Mouse (Mus musculus): ENCODE measurements around the gene Slc16a2. TPM values are rescaled to one million over a fixed set of nuclear protein-coding genes. Genes with fewer than 3 reads are reported as not detected.

Gene Slc16a2
- polyA plus RNA-seq, 1 experiment, result 14.2 TPM

GRCm38 (mm10) chrX:103658985-103659384 lies 162.8 kb downstream of the Slc16a2 start:
- H3K27me3 ChIP-seq (ENCODE audit: control insufficient read depth, insufficient read depth, low read length, poor library complexity, severe bottlenecking), result no peaks in the 10 kb centered on the region; the same call in 1 of the 2 replicates
- no peaks in the 10 kb centered on the region for H3K36me3 ChIP-seq (ENCODE audit: control insufficient read depth, insufficient read depth, low read length, poor library complexity, severe bottlenecking)
- no peak overlapping the region for H3K4me3 ChIP-seq (ENCODE audit: low read depth, low read length)

DNA sequence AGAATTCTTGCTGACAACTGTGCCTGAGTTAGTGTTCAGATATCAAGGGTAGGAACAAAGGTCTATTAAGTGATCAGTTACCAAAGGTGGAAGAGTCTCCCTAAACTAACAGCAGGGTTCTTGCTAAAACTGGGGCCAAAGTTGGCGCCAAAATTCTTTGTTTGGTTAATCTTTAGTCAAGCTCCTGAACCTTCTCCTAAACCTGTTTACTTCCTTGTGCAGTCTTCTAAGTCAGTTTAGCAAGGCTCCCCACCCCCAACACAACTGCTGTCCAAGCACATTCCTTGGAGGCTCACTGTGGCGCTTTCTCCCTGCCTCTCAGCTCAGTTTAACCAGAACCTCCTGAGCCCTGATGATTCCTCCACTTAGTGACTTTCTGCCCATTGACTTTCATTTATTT lies 168.8 kb downstream of the Slc16a2 start:
- Histone ChIP-seq H3K4me3 (ENCODE audit: low read depth, low read length) (no peak overlapping the region), H3K27me3 (ENCODE audit: control insufficient read depth, insufficient read depth, low read length, poor library complexity, severe bottlenecking) (no peaks in the 10 kb centered on the region), H3K36me3 (ENCODE audit: control insufficient read depth, insufficient read depth, low read length, poor library complexity, severe bottlenecking) (no peaks in the 10 kb centered on the region), H3K27ac (ENCODE audit: insufficient read depth, low read length) (0 out of 2 replicates have a peak overlapping the region, but pooled peaks have one; percentile 51), H3K9ac (ENCODE audit: low read depth, poor library complexity, severe bottlenecking) (no peak overlapping the region), H3K9me3 (replicated peaks; ENCODE audit: control insufficient read depth, insufficient read depth, low read length, poor library complexity, severe bottlenecking) (no peaks in the 10 kb centered on the region), H3K4me1 (ENCODE audit: control insufficient read depth, insufficient read depth, low read length) (no peaks in the 10 kb centered on the region)
- TF ChIP-seq EP300 (IDR thresholded peaks at IDR 0.05; ENCODE audit: insufficient read depth, low read depth, low read length) (no peak), POLR2A (IDR thresholded peaks at IDR 0.05; ENCODE audit: insufficient read depth, low read length) (no peak), CTCF (IDR thresholded peaks at IDR 0.05; ENCODE audit: low read depth, low read length) (no peak)

More at GRCm38 (mm10) chrX:103658985-103659384, 162.8 kb downstream of the Slc16a2 start:
- Histone ChIP-seq H3K4me1 (ENCODE audit: control insufficient read depth, insufficient read depth, low read length) (no peaks in the 10 kb centered on the region), H3K9ac (ENCODE audit: low read depth, poor library complexity, severe bottlenecking) (no peak overlapping the region), H3K27ac (ENCODE audit: insufficient read depth, low read length) (no peak overlapping the region), H3K9me3 (replicated peaks; ENCODE audit: control insufficient read depth, insufficient read depth, low read length, poor library complexity, severe bottlenecking) (no peaks in the 10 kb centered on the region)
- TF ChIP-seq EP300 (IDR thresholded peaks at IDR 0.05; ENCODE audit: insufficient read depth, low read depth, low read length) (no peak), CTCF (IDR thresholded peaks at IDR 0.05; ENCODE audit: low read depth, low read length) (no peak), POLR2A (IDR thresholded peaks at IDR 0.05; ENCODE audit: insufficient read depth, low read length) (no peak)

DNA sequence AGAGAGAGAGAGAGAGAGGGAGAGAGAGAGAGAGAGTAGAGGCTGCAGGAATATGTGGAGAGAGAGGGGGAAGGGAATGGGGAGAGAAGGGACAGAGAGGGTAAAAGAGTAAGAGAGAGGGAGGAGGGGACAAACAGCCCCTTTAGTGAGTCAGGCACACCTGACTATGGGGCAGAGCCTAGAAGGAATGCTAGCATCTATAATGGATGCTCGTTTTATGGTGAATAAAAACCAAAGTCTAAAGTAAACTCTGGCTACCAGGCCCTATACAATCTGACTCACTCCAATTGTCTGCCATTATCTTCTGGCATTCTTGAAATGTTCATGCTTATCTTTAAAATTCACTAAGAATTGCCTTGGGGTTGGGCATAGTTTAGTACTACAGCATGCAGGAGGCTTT lies 169.7 kb downstream of the Slc16a2 start:
- Histone ChIP-seq H3K27me3 (ENCODE audit: control insufficient read depth, insufficient read depth, low read length, poor library complexity, severe bottlenecking) (no peaks in the 10 kb centered on the region), H3K36me3 (ENCODE audit: control insufficient read depth, insufficient read depth, low read length, poor library complexity, severe bottlenecking) (no peaks in the 10 kb centered on the region), H3K4me3 (ENCODE audit: low read depth, low read length) (no peak overlapping the region), H3K9ac (ENCODE audit: low read depth, poor library complexity, severe bottlenecking) (no peak overlapping the region), H3K4me1 (ENCODE audit: control insufficient read depth, insufficient read depth, low read length) (no peaks in the 10 kb centered on the region), H3K9me3 (replicated peaks; ENCODE audit: control insufficient read depth, insufficient read depth, low read length, poor library complexity, severe bottlenecking) (no peaks in the 10 kb centered on the region), H3K27ac (ENCODE audit: insufficient read depth, low read length) (no peak overlapping the region)
- TF ChIP-seq EP300 (IDR thresholded peaks at IDR 0.05; ENCODE audit: insufficient read depth, low read depth, low read length) (no peak), POLR2A (IDR thresholded peaks at IDR 0.05; ENCODE audit: insufficient read depth, low read length) (no peak), CTCF (IDR thresholded peaks at IDR 0.05; ENCODE audit: low read depth, low read length) (no peak)

Other genes starting within 250 kb of the Slc16a2 start
- not detected in 2 replicates for gene Zcchc13, start 191.4 kb downstream of the Slc16a2 start, polyA plus RNA-seq (2011; ENCODE audit: insufficient read depth, insufficient read length, low read depth, missing spikeins)
- 203 and 217 TPM in 2 replicates for gene Rlim, start 159.3 kb upstream of the Slc16a2 start, polyA plus RNA-seq (2011; ENCODE audit: insufficient read depth, insufficient read length, low read depth, missing spikeins)